14 mouse cellular contexts compared by ENCODE assay signal in genomic region chr19:42439353-42439752, GRCm38 (mm10). TPM values are rescaled to one million over a fixed set of nuclear protein-coding genes. Genes with fewer than 3 reads are reported as not detected.
DNase-seq lines count a peak whose midpoint lies in the region; ATAC-seq and TF ChIP-seq lines count a peak whose summit lies in the region.
"Had no signal": no experiment of that assay in that cellular context is flagged by ENCODE, and none has a peak within 500 bp of the region (broad histone marks: within the 10 kb centered on the region; RNA-seq: fewer than 3 reads in every experiment).

No protein-coding gene starts in this region.

- H3K4me1 ChIP-seq in hindbrain, embryonic 13.5 days (replicated peaks) = peaks cover 5% of the 10 kb centered on the region; the same call in 1 of the 2 replicates

- WGBS in hindbrain, embryonic 13.5 days = 80% methylated on average over 9 of the region's 9 CpGs

- no peaks in the 10 kb centered on the region for H3K36me3 ChIP-seq in hindbrain, embryonic 13.5 days

- no peak overlapping the region for H3K9ac ChIP-seq in hindbrain, embryonic 13.5 days

- peak; percentile 63 for TF ChIP-seq CTCF in layer of hippocampus, adult 2 months (conservative IDR thresholded peaks at IDR 0.05)

- H3K4me2 ChIP-seq in hindbrain, embryonic 13.5 days = no peak overlapping the region

- peak; percentile 13 for DNase-seq in CD4-positive, CD25-positive, alpha-beta regulatory T cell, adult 2 months (ENCODE audit: low read depth, low spot score)
- DNase-seq in layer of hippocampus, adult 2 months (ENCODE audit: low spot score in 2 of 2) = no peak
- no peak for DNase-seq in layer of hippocampus, adult 18-20 months (ENCODE audit: low spot score in 2 of 2)
- DNase-seq in thymus, postnatal 4 days = peak; percentile 54
- DNase-seq in thymus, postnatal 36 days = no peak
- no peak for DNase-seq in embryo, embryonic 10.5 days (ENCODE audit: low spot score)
- DNase-seq: gastrocnemius, postnatal 10 days; kidney, postnatal 14 days; left cerebral cortex, postnatal 4 days; thymus, adult 18-20 months had no signal

- H3K27me3 ChIP-seq in hindbrain, embryonic 13.5 days = peaks cover 13% of the 10 kb centered on the region

- no peak overlapping the region for H3K4me3 ChIP-seq in layer of hippocampus, adult 2 months
- H3K4me3 ChIP-seq in hindbrain, embryonic 13.5 days = no peak overlapping the region

- no peaks in the 10 kb centered on the region for H3K9me3 ChIP-seq in hindbrain, embryonic 13.5 days

- no peak for ATAC-seq in CD4-positive, CD25-positive, alpha-beta regulatory T cell, adult 4 months
- no peak for ATAC-seq in hindbrain, embryonic 13.5 days (ENCODE audit: low FRiP score)

- no peak overlapping the region for H3K27ac ChIP-seq in layer of hippocampus, adult 2 months
- no peak overlapping the region for H3K27ac ChIP-seq in hindbrain, embryonic 13.5 days

RNA-seq across cellular contexts. Expression of gene Crtac1, which starts 7.8 kb away (rescaled TPM):
- polyA plus RNA-seq in CD4-positive, CD25-positive, alpha-beta regulatory T cell, adult 4 months (2017; shearing (Covaris generic)) = not detected
- 100 to 1,000 TPM in 1 of 2 experiments, 10 to 100 TPM in 1; 83.8 to 104 TPM for total RNA-seq in layer of hippocampus, adult 2 months (2021)
- total RNA-seq in layer of hippocampus, adult 18-20 months (2021) = 100 to 1,000 TPM in 1 of 2 experiments, 10 to 100 TPM in 1; 90.4 to 104 TPM
- 29.9 and 33.1 TPM in 2 replicates for polyA plus RNA-seq in hindbrain, embryonic 13.5 days (2015; fragmentation: Nextera tagmentation; extraction: Ambion mirVana)
- total RNA-seq: common myeloid progenitor, adult 5-6 weeks; megakaryocyte progenitor cell, adult 5-6 weeks had no signal

Comparison
In these comparisons a context has a peak if more than half of its experiments do, and no peak if none do; other contexts are left out.
1. DNase-seq: peak in CD4-positive, CD25-positive, alpha-beta regulatory T cell, adult 2 months (single experiment) and thymus, postnatal 4 days (single experiment); none in layer of hippocampus, adult 2 months (0 of 2), layer of hippocampus, adult 18-20 months (0 of 2), thymus, postnatal 36 days (0 of 2) and embryo, embryonic 10.5 days (single experiment).